Mouse (Mus musculus) megakaryocyte, embryonic 14.5 days (primary cell): ENCODE measurements around the gene Prrc2a.

ENCODE experiments used
- FLI1 ChIP-seq: IDR thresholded peaks from 2 replicates; pipeline ENCODE4 v1.6.1; 2012; ENCODE audit warnings: low read length, inconsistent platforms, mixed read lengths
- GATA1 ChIP-seq: IDR thresholded peaks from 3 replicates; pipeline ENCODE4 v1.6.1; 2012; ENCODE audit warnings: mixed read lengths, low read length, inconsistent platforms, borderline replicate concordance

GRCm38 (mm10) chr17:35167794-35168193 is 3.1 kb upstream of the Prrc2a start:
- TF ChIP-seq GATA1 (no peak), FLI1 (no peak)
